Mouse (Mus musculus) urinary bladder, postnatal 10 days (tissue): Measurements from ENCODE around the gene Zdhhc7.

ENCODE experiments used
- DNase-seq: peaks from one replicate; pipeline ENCODE4 v3.0.0; 2022; ENCODE audit warnings: low spot score

Gene Zdhhc7

DNA sequence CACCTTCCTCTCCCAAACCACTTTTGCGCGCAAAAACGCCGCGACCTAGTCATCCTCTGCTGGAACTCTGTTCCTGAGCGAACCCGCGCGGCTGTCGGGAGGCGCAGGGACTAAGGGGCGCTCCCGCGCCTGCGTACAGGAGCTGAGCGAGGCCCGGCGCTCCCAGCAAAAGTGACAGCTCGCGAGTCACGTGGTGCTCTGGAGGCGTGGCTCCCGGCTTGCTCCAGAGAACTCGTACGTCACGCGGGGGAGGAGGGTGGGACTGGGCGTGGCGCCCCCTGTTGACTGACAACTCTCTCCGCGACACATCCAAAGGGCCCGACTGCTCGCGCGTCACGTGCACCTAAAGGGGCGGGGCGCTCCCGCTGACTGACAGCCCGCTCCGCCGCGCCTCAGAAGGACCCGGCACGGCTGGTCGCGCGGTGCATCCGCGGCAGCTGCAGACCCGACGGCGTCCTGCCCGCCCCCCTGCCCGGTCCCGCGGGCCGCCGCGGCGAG lies 12.5 kb upstream of the Zdhhc7 start, which contains the start of gene 6430548M08Rik:
Gene 6430548M08Rik (plus strand): TSS at position 395 of the 498 bp plus-strand sequence.
- peak; percentile 100 for DNase-seq

DNA sequence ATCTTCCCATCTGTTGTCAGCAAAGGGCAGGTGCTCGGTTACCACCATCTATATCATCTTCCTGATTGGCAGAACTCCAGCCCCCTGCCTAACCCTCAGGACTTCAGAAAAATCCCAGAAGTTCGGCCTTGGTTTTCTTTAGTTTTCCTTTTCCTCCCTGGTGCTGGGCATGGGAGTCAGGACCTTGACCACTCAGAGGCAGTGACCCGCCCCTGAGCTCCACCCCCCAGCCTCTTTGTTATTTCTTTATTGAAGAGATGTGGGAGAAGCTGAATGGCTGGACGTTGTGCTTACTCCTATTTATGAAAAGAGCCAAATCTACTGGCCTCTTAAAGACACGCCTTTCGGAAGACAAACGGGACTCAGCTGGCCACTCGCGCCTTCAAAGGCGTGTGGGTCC lies 12.0 kb upstream of the Zdhhc7 start:
- no peak for DNase-seq

DNA sequence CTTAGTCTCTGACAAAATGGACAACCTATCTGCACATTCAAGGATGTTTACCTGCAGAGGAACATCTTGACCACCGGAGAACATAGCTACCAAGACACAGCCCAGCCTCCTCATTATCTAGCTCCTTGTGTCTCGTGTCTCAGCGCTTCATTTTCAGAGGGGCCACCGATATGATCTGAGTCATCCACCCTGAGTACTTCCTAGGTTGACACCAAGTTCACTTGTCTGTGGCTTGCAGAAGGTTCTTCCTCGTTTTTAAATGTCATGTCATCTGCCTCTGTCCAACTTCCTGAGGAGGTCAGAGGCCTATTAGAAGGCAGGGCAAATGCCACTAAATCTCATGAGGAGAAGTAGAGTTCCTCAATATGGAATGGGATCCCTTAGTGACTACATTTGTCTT lies 11.3 kb upstream of the Zdhhc7 start:
- no peak for DNase-seq

DNA sequence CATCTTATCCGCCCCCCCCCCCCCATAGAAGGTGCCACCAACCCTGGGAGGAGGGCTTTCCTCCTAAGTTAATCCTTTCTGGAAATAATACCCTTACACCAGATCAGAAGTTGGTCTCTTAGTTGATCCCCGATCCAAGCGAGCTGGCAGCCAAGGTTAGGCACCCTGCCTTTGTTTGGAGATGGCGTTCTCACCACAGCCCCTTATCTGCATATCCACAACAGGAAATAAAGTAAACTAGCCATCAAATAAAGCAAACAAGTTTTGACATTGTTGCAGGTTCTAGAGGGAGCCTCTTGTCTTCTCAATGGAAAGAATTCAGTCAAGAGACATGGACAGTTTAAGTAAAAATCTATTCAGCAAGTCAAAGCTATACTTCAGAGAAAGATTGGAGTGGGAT lies 10.1 kb upstream of the Zdhhc7 start:
- DNase-seq = no peak

DNA sequence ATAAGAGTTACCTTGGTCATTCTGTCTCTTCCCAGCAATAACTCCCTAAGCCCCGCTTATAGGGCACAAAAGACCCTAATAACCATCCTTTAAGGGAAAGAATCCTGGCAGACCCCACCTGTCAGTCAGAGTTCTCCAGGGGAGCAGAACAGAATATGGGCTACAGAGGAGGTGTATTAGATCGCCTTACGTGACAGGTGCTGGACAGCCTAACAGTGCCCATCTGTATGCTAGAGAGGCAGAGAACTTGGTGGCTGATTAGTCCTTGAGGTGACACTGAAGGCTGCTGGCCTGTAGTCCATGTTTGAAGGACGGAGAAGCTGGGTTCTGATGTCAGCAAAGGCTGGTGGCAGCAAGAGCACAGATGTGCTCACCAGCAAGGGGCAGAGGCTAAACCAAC lies 9.7 kb upstream of the Zdhhc7 start:
- no peak for DNase-seq

DNA sequence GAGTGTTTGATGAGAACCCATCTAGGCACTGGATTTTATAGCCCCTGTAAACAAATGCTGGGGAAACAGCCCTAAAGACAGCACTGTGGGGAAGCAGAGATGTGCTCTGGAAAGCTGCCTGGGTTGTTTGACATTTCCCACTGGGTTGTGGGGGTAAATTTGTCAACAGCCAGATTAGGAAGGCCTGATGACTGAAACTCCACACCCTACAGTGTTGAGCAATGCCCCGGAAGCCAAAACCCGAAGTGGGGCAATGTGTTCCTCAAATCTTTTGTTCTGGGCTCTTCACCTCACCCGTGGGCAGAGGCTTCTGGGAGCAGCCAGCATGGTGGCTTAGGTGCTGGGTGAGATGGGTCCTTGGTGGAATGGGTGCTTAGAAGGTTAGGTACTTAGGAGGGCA lies 7.9 kb upstream of the Zdhhc7 start:
- DNase-seq = no peak

DNA sequence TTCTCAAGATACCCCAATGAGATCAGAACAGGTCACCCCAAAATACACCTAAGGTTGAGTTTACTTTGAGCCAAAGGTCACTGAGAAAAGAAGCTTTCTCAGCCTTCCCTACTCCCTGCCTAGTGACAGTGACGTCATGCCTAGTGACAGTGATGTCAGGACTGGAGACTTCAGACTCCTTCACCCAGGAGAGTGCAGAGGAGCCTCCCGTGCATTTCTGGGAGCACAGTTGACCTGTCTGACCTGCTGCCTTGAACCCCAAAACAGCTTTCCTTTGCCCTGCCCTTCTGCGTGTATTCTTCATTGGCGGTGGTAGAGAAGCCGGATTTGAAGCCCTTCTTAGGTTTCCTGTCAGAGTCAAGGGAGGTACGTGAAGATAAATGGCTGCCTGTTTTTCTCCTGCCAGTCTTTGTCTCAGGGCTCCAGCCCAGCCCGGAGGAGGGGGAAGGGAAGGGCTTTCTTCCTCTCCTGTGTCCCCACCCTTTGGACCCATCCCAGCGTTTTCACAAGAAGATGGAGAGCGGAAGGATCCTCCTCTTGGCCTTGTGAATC lies 3.5 kb upstream of the Zdhhc7 start:
- no peak for DNase-seq

DNA sequence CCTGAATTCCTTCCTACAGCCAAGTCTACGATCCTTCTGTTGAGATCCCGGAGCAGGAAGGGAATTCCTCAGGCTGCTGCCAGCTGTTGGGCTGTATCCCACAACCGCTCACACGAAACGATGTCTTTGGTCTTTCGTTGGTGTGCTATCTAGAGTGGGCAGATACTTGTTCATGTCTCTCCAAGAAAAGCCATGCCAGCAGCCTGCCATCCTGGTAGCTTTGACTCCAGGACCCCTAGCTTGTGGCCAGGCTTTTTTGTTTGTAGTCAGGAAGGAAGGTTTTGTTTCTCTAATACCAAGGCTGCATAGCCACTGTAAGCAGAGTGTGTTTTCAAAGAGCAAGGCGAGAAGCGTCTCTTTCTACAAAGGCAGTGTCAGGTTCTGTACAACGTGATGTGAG lies 2.6 kb upstream of the Zdhhc7 start:
- DNase-seq = no peak

DNA sequence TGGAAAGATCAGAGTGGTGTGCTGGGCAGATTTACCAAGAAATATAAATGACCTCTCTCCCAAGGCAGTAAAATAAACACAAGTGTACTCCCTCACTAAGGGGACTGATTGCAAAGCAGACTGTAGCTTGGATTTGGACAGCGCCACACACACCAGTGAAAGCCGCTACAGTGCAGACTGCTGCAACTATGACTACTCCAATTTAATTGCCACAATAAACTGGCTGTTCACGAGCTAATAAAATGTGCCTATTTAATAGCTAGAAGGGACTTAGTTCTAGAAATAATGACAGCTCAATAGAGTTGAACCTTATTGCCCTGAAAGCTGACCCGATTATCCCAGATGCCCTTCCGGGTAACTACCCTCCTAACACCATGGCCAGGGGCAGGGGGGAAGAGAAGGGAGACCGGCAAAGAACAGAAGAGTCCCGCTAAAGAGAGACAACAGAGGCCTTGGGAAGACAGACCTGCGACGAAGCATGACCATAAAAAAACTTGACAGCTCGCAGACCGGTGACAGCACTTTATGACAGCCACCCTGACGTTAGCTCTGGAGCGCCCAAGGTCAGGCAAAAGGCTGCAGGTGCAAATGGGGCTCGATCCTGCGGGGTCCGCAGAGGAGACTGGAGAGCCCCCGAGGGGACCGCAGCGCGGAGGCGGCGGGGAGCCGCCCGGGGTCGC lies 754 bp downstream of the Zdhhc7 start:
- no peak for DNase-seq

DNA sequence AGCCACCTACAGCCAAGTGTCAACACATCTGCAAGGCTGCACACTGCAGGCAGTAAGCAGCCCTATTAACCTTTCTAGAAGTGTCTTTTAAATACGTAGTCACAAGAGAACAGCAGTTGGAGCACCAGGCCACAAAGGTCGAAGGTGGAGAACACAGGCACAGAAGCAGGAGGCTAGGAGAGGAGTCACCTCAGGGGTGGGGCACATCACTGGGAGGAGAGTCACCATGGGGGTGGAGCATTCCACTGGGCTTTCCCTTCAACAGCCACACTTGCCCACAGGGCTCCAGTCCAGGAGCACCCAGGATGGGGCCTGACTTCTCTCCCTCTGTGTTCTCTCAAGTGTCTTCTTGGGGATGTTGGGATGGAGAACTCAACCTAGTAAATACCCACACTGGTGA lies 4.8 kb downstream of the Zdhhc7 start:
- DNase-seq = no peak

DNA sequence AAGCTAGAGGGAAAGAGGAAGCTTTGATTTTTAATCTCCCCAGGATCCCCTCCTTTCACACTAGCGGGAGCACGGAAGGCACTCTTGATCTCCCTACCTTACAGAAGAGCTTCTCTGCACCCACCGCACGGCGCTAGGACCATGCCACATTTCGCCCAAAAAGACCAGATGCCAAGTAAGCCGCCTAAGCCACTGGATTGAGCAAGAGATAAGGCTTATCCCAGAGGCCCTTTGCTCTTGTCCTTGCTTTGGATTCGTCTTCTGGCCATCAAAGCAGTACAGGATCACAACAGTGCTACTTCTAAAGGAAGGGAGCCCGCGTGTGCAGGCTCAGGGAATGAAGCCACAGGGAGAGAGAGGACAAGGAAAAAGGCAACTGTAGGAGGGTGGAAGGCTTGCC lies 6.5 kb downstream of the Zdhhc7 start:
- DNase-seq = no peak

DNA sequence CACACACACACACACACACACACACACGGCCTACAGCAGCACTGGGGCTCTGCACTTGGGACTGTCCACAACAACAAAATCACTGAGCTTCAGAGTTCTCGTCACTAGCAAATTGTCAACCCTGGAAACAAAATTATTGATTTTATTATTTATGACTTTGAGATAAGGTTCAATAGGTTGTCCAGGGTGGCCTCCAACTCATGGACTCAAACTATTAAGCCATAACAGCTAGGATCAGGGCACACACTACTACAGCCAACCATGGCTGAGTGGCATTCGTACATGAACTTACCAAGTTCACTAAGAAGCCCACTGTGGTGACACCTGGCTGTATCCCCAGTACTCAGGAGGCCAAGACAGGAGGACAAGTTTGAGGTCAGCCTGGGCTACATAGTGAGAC lies 8.2 kb downstream of the Zdhhc7 start:
- no peak for DNase-seq

DNA sequence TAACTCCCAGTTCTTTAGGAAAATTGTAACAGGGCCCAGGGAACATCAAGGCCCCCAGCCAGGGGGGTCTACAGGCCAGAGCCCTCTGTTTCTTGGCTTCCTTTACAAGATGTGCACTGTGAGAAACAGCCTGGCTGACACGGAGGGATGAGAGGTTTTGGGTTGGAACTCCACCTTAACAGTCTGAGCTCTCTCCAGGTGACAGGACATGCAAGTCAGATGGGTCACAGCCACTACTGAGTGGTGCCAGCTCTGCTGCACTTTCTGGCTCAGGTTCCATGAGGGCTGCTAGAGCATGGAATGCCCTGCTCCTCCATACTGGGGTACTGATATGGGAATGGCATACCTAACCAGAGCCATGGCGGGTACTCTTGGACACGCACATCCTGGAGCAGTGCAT lies 10.2 kb downstream of the Zdhhc7 start:
- DNase-seq = no peak

DNA sequence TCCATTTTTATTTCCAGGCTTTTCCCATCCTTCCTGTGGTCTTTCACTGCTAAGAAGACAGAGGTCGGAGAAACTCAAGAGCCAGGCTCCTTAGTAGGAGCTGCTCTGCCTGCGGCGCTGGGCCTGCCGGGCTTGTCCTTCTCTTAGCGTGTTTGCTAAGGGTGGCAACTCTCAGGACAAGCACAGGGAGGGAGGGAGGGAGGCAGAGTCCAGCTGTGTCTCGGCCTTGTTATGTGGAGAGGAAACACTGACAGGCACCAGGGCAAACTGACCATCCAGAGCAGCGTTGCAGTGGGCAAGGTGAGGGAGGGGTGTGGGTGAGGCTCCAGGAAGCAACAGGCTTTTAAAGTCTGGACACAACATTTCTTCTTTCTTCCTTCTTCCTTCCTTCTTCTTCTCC lies 11.8 kb downstream of the Zdhhc7 start:
- DNase-seq = no peak

DNA sequence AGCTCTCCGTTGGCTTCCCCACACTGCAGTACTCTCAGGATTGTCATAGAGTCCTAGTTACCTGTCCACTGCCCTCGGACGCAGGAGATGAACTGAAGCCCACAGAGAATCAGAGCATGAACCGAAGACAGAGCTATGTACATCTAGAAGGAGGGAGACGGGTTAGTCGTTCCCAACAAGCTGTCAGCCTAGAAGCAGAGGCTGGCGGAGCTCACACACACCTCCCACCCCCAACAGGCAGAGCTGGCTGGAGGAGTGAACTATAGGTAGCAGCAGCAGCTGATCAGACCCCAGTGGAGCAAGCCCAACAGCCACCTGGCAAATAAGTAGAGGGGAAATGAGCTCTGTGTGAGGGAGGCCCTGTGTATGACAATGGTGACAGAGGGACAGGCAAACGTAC lies 16.5 kb downstream of the Zdhhc7 start:
- no peak for DNase-seq

DNA sequence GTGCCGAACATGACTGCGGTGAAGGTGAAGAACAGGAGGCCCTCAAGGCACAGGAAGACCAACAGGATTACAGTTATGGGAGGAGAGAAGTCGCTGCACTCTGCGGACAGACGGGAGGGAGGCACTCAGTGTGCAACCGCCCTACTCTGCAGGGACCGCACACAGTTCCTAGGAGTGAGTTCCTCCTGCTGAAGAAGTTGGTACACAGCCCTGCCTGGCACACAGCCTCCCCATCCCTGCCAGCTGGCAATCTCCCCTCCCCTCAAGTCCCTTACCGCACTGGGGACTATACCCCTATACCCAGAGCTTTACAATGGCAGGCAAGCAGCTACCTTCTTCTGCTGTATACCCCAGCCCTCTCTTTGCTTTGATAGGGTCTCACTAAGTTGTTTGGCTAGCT lies 18.0 kb downstream of the Zdhhc7 start:
- DNase-seq = no peak

DNA sequence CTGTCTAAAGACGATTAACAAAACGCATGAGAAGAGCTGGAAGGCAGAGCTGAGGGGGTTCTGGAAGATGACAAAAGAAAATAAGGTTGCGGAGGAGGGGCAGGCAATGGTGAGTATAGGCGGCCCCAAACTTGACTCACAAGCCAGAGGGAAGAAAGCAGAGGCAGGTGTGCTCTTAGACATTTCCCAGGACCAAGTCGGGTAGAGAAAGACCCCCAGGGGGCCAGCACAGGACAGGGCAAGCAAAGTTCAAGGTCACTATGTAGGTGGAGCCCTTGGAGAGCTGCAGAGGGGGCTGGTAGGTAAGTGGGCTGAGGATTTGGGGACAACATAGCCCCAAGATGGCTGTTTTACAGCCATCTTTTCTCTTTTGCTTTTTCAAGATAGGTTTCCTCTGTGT lies 21.9 kb downstream of the Zdhhc7 start:
- DNase-seq = no peak

DNA sequence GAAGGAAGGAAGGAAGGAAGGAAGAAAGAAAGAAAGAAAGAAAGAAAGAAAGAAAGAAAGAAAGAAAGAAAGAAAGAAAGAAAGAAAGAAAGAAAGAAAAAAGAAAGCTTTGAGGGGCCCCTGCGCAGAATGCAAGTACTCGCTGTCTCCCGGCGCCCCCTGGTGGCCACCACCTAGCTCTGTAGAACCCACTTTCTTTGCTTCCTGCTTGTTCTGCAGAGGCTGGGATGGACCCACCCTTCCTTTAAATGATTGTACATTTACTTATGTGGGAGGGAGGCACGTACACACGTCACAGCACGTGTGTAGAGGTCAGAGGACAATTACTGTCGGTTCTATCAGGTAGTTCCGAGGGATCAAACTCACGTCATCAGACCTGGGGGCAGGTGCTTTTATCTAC lies 23.2 kb downstream of the Zdhhc7 start:
- peak; percentile 37 for DNase-seq

DNA sequence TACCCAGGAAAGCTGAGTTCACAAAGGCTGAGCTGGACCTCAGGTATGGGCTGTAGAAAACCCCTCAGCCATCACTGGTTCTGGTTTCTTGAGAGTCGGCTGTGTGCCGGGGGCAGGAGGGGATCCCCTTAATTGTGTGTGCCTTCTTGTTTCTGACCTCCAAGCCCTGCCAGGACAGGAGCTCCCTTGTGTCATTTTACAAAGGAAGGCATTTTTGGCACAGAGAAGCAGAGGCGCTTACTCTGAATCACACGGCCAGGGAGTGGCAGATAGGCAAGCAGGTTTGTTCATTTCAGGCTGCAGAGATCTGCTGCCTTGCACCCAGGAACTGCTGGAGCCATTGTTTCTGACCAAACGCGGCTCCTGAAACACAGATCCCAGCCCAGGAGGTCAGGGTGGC lies 25.9 kb downstream of the Zdhhc7 start:
- no peak for DNase-seq

DNA sequence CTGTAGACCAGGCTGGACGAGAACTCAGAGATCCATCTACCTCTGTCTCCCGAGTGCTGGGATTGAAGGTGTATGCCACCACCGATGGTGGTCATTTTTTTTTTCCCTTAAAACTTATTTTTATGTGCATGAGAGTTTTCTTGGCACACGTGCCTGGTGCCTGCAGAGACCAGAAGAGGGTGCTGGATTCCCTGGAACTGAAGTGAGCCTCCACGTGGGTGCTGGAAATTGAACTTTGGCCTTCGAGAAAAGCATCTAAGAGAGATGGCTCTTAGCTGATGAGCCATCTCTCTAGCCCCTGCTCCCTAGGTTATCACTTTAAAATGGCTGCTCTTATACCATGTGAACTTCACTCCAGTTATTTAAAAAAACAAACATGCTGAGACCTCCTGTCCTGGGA lies 26.8 kb downstream of the Zdhhc7 start:
- DNase-seq = no peak

DNA sequence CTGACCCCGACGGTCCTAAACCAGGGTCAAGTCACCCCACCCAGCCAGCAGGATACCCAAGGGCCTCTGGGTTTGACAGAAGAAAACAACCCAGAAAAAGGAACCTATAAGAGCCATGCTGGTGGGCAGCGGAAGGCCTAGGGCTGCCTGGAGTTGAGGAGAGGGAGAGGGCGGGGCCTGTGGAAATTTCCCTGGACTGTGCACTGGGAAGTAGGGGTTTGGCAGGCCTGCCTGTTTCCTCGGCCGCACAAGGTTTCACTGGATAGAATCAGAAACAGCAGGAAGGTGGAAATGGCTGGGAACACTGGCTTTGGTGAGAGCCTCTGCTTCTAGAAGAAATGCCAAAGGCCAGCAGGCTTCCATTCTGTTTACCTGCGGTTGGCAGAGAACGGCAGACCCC lies 28.5 kb downstream of the Zdhhc7 start:
- no peak for DNase-seq

DNA sequence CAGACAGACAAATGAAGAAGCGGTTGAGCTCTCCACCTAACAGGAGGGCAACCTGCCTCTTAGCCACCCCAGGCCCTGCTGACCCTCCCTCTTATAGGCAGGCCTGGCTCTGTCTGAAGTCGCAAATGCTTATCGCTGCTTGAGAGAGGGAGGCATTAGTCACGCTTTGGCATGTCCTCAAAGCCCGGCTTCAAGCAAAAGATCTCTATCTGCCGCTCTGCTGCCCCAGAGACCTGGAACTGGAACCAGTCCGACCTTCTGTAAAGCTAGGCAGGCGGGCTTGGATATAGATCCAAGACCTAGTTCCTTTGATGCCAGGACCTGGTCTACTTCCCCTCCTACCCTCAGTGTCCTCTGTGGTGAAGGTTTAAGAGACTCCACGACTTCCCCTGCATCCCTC lies 29.0 kb downstream of the Zdhhc7 start:
- DNase-seq = no peak

DNA sequence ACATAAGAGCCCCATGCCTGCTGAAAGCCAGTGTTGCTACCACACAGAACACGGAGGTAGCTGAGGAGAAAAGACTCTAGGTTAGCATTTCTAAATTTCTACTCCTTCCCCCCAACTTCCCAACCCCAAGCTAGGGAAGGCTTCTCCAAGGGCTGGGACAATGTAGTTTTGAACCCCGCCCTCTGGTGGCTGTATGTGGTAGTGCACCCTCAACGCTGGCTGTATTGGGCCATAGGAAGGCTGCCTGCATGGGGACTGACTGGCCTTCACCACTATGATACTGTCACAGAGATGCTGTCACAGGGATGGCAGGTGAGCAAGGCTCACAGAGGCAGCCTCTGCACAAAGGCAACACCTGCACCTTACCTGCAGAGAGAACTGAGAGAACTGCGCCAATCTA lies 29.6 kb downstream of the Zdhhc7 start:
- DNase-seq = peak; percentile 62
